Mouse (Mus musculus): ENCODE results near the gene Olfr828. TPM values are rescaled to one million over a fixed set of nuclear protein-coding genes. Genes with fewer than 3 reads are reported as not detected.

Olfr828 gene
- not detected in 2 replicates for polyA plus RNA-seq (2012; rRNA removed)

GRCm38 (mm10) chr9:18819426-18819825, at the start of gene Olfr828:
Gene Olfr828, minus strand, starts transcription at chr9:18819526.
- TF ChIP-seq CTCF (IDR thresholded peaks at IDR 0.05; ENCODE audit: insufficient read depth, low read length): no peak
- TF ChIP-seq POLR2A (IDR thresholded peaks at IDR 0.05; ENCODE audit: borderline replicate concordance, extremely low read depth, low read depth, low read length): no peak
- H3K4me3 ChIP-seq (replicated peaks; ENCODE audit: extremely low read depth, low read depth, low read length): no peak within 1 kb of the TSS
- DNase-seq: no peak
- H3K4me1 ChIP-seq (ENCODE audit: control insufficient read depth, insufficient read depth, low read length): no peaks in the 10 kb centered on the region

DNA sequence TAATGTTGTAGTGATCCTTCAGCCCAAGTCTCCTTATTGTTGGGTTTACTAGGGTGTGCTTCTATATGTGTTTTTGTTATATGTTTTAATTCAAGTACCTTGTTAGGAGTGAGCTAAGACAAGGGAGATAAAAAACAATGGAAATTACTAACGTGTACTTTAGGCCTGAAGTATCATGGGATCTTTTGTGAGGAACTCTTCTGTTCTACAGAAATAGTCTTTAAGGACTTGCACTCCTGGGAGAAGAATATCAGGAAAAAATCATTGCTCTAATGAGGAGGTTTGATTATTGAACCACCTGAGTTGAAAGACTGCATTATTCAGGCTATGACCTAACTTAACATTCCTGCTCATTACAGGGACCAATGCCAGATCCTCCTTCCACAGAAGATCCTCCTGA, 35.3 kb upstream of the Olfr828 start, which contains the start of gene Olfr829:
Gene Olfr829 (plus strand): TSS at position 301 of the 400 bp plus-strand sequence.
- 52% methylated on average over 1 of the region's 1 CpGs for WGBS
- Histone ChIP-seq H3K4me1 (ENCODE audit: control insufficient read depth, insufficient read depth, low read length) (no peaks in the 10 kb centered on the region), H3K4me3 (replicated peaks; ENCODE audit: extremely low read depth, low read depth, low read length) (no peak within 1 kb of the TSS)
- no peak for DNase-seq
- TF ChIP-seq CTCF (IDR thresholded peaks at IDR 0.05; ENCODE audit: insufficient read depth, low read length): no peak
- no peak for TF ChIP-seq POLR2A (IDR thresholded peaks at IDR 0.05; ENCODE audit: borderline replicate concordance, extremely low read depth, low read depth, low read length)

- H3K4me3 ChIP-seq (replicated peaks; ENCODE audit: extremely low read depth, low read depth, low read length): no peak overlapping the region
- 55% methylated on average over 7 of the region's 7 CpGs for WGBS
- H3K4me1 ChIP-seq (ENCODE audit: control insufficient read depth, insufficient read depth, low read length): no peaks in the 10 kb centered on the region
- TF ChIP-seq POLR2A (IDR thresholded peaks at IDR 0.05; ENCODE audit: borderline replicate concordance, extremely low read depth, low read depth, low read length) (no peak), CTCF (IDR thresholded peaks at IDR 0.05; ENCODE audit: insufficient read depth, low read length) (no peak)
- DNase-seq: no peak
Measured at GRCm38 (mm10) chr9:18785316-18785715, 34.0 kb downstream of the Olfr828 start.

GRCm38 (mm10) chr9:18779476-18779875, 39.9 kb downstream of the Olfr828 start:
- no peak for DNase-seq
- no peak for TF ChIP-seq CTCF (IDR thresholded peaks at IDR 0.05; ENCODE audit: insufficient read depth, low read length)
- no peak for TF ChIP-seq POLR2A (IDR thresholded peaks at IDR 0.05; ENCODE audit: borderline replicate concordance, extremely low read depth, low read depth, low read length)
- WGBS: 67% methylated on average over 24 of the region's 24 CpGs
- Histone ChIP-seq H3K4me3 (replicated peaks; ENCODE audit: extremely low read depth, low read depth, low read length) (no peak overlapping the region), H3K4me1 (ENCODE audit: control insufficient read depth, insufficient read depth, low read length) (no peaks in the 10 kb centered on the region)

- no peak overlapping the region for H3K4me3 ChIP-seq (replicated peaks; ENCODE audit: extremely low read depth, low read depth, low read length)
- H3K4me1 ChIP-seq (ENCODE audit: control insufficient read depth, insufficient read depth, low read length): no peaks in the 10 kb centered on the region
- 70% methylated on average over 1 of the region's 1 CpGs for whole genome bisulfite sequencing
- TF ChIP-seq POLR2A (IDR thresholded peaks at IDR 0.05; ENCODE audit: borderline replicate concordance, extremely low read depth, low read depth, low read length): no peak
- no peak for TF ChIP-seq CTCF (IDR thresholded peaks at IDR 0.05; ENCODE audit: insufficient read depth, low read length)
- DNase-seq: no peak
Measured at GRCm38 (mm10) chr9:18778981-18779380, 40.3 kb downstream of the Olfr828 start.

Other genes starting within 250 kb of the Olfr828 start
- gene Muc16, start 145.0 kb downstream of the Olfr828 start, polyA plus RNA-seq (2012; rRNA removed): 4.4 and 5.0 TPM in 2 replicates
- not detected in 2 replicates for gene Olfr24, start 55.5 kb downstream of the Olfr828 start, polyA plus RNA-seq (2012; rRNA removed)
- gene Olfr829, start 35.4 kb upstream of the Olfr828 start, polyA plus RNA-seq (2012; rRNA removed): not detected in 2 replicates
- gene Olfr830, start 55.2 kb upstream of the Olfr828 start, polyA plus RNA-seq (2012; rRNA removed): not detected in 2 replicates
- gene Olfr832, start 117.6 kb upstream of the Olfr828 start, polyA plus RNA-seq (2012; rRNA removed): not detected in 2 replicates
- not detected in 2 replicates for gene Olfr834, start 168.5 kb upstream of the Olfr828 start, polyA plus RNA-seq (2012; rRNA removed)
- not detected in 2 replicates for gene Olfr835, start 213.2 kb upstream of the Olfr828 start, polyA plus RNA-seq (2012; rRNA removed)

All from lung, adult 2 months (tissue).